Mouse (Mus musculus): ENCODE data around the gene Ube2g1. TPM values are rescaled to one million over a fixed set of nuclear protein-coding genes. Genes with fewer than 3 reads are reported as not detected.
"Not testable (repeated sequence)": the region's sequence is repeated elsewhere in the genome, so short reads cannot be mapped to it uniquely, and the experiment has no call there.

Gene Ube2g1
- total RNA-seq, 2 experiments from 2014 or later: 63.8 to 71.0 TPM

GRCm38 (mm10) chr11:72595010-72595737 is 11.9 kb upstream of the Ube2g1 start:
- intact Hi-C loops (cut with DNase I): no loop called here
- no peak for DNase-seq

GRCm38 (mm10) chr11:72597780-72598179 is 9.3 kb upstream of the Ube2g1 start:
- DNase-seq: no peak
- intact Hi-C loops (cut with DNase I): no loop called here

- DNase-seq: peak; percentile 89 to 90
- intact Hi-C loops (cut with DNase I): loop anchor here (2.0 kb wide), 1 partner anchor 83 kb away; the partner anchor contains the start of gene Ankfy1
Observed at GRCm38 (mm10) chr11:72607469-72608070, 487 bp downstream of the Ube2g1 start.

GRCm38 (mm10) chr11:72608071-72608679 is 1.1 kb downstream of the Ube2g1 start:
- intact Hi-C loops (cut with DNase I): no loop called here
- DNase-seq: peak; percentile 95

- intact Hi-C loops (cut with DNase I): no loop called here
- DNase-seq: no peak
Observed at GRCm38 (mm10) chr11:72609242-72609641, 2.2 kb downstream of the Ube2g1 start.

GRCm38 (mm10) chr11:72614336-72614735 is 7.3 kb downstream of the Ube2g1 start:
- intact Hi-C loops (cut with DNase I); DNase-seq: not testable (repeated sequence)

- intact Hi-C loops (cut with DNase I): no loop called here
Observed at GRCm38 (mm10) chr11:72615931-72616330, 8.8 kb downstream of the Ube2g1 start.

GRCm38 (mm10) chr11:72618476-72618875 is 11.4 kb downstream of the Ube2g1 start:
- DNase-seq: no peak
- intact Hi-C loops (cut with DNase I): no loop called here

More at GRCm38 (mm10) chr11:72615931-72616330, 8.8 kb downstream of the Ube2g1 start:
- no peak for DNase-seq

GRCm38 (mm10) chr11:72642730-72643129 is 35.6 kb downstream of the Ube2g1 start:
- intact Hi-C loops (cut with DNase I): no loop called here
- no peak for DNase-seq

- no peak for DNase-seq
Observed at GRCm38 (mm10) chr11:72645386-72645785, 38.3 kb downstream of the Ube2g1 start.

GRCm38 (mm10) chr11:72650347-72650746 is 43.3 kb downstream of the Ube2g1 start:
- intact Hi-C loops (cut with DNase I): no loop called here
- DNase-seq: no peak

More at GRCm38 (mm10) chr11:72645386-72645785, 38.3 kb downstream of the Ube2g1 start:
- intact Hi-C loops (cut with DNase I): no loop called here

GRCm38 (mm10) chr11:72659918-72660317 is 52.8 kb downstream of the Ube2g1 start:
- no peak for DNase-seq
- intact Hi-C loops (cut with DNase I): loop anchor here (5.0 kb wide), 1 partner anchor 67 kb away; no protein-coding TSS in a partner anchor

- DNase-seq: no peak
- intact Hi-C loops (cut with DNase I): loop anchor here (5.0 kb wide), 1 partner anchor 67 kb away; no protein-coding TSS in a partner anchor
Observed at GRCm38 (mm10) chr11:72660359-72660758, 53.3 kb downstream of the Ube2g1 start.

- intact Hi-C loops (cut with DNase I): loop anchor here (5.0 kb wide), 1 partner anchor 63 kb away; no protein-coding TSS in a partner anchor
- no peak for DNase-seq
Observed at GRCm38 (mm10) chr11:72664641-72665040, 57.6 kb downstream of the Ube2g1 start.

GRCm38 (mm10) chr11:72670634-72671033 is 63.6 kb downstream of the Ube2g1 start:
- intact Hi-C loops (cut with DNase I): no loop called here
- no peak for DNase-seq

GRCm38 (mm10) chr11:72671294-72671988 is 64.4 kb downstream of the Ube2g1 start:
- intact Hi-C loops (cut with DNase I): no loop called here
- DNase-seq: no peak

GRCm38 (mm10) chr11:72672438-72672837 is 65.4 kb downstream of the Ube2g1 start:
- intact Hi-C loops (cut with DNase I): no loop called here
- no peak for DNase-seq

GRCm38 (mm10) chr11:72675280-72675679 is 68.2 kb downstream of the Ube2g1 start:
- intact Hi-C loops (cut with DNase I): no loop called here
- DNase-seq: no peak

- intact Hi-C loops (cut with DNase I): no loop called here
- no peak for DNase-seq
Observed at GRCm38 (mm10) chr11:72680726-72681125, 73.6 kb downstream of the Ube2g1 start.

GRCm38 (mm10) chr11:72683402-72683801 is 76.3 kb downstream of the Ube2g1 start:
- DNase-seq: no peak
- intact Hi-C loops (cut with DNase I): no loop called here

- intact Hi-C loops (cut with DNase I): no loop called here
Observed at GRCm38 (mm10) chr11:72686697-72687096, 79.6 kb downstream of the Ube2g1 start.

More at GRCm38 (mm10) chr11:72686697-72687096, 79.6 kb downstream of the Ube2g1 start:
- no peak for DNase-seq

All from heart, postnatal 10 days (tissue).